Mouse (Mus musculus) right cerebral cortex, postnatal 4 days (tissue): ENCODE measurements around the gene Vasn.

Experiments
- DNase-seq: peaks from one replicate; pipeline ENCODE4 v3.0.0-alpha.2; 2022

Gene Vasn

DNA sequence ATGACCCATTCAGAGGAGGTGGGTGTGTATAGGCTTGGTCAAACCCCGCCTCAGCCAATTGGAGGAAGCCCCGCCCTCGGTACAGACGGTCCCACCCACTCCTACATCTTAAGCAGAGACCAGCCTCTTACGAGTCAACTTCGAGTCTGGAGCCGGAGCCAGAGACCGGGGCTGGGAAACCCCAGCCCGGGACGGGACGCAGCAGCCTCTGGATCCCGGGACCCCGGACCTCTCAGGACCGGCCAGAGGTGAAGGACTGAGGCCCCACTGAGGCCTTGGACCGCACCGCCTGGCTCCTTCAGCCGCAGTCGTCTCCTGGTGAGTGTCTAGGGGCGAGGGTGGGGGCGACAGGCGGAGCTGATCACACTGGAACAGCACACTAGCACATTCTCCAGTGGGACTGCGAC is at the start of gene Vasn, which contains the start of gene Dnaja3:
Gene Vasn (plus strand): TSS at position 111 of the 407 bp plus-strand sequence.
Gene Dnaja3 (plus strand): TSS at position 159 of the 407 bp plus-strand sequence.
- DNase-seq, result peak; percentile 53

DNA sequence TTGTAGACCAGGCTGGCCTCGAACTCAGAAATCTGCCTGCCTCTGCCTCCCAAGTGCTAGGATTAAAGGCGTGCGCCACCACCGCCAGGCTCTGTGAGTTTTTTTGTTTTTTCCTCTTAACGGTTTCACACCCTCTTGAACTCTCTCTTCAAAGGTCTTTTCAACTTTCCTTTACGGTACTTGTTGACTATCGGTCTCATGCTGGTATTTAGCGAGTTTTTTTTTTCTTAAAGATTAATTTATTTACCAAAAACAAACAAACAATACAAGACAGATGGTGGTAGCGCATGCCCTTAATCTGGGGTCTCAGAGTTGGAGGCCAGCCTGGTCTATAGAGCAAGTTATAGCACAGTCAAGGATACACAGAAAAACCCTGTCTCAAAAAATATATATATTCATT is 49.5 kb upstream of the Vasn start:
- DNase-seq, result no peak

DNA sequence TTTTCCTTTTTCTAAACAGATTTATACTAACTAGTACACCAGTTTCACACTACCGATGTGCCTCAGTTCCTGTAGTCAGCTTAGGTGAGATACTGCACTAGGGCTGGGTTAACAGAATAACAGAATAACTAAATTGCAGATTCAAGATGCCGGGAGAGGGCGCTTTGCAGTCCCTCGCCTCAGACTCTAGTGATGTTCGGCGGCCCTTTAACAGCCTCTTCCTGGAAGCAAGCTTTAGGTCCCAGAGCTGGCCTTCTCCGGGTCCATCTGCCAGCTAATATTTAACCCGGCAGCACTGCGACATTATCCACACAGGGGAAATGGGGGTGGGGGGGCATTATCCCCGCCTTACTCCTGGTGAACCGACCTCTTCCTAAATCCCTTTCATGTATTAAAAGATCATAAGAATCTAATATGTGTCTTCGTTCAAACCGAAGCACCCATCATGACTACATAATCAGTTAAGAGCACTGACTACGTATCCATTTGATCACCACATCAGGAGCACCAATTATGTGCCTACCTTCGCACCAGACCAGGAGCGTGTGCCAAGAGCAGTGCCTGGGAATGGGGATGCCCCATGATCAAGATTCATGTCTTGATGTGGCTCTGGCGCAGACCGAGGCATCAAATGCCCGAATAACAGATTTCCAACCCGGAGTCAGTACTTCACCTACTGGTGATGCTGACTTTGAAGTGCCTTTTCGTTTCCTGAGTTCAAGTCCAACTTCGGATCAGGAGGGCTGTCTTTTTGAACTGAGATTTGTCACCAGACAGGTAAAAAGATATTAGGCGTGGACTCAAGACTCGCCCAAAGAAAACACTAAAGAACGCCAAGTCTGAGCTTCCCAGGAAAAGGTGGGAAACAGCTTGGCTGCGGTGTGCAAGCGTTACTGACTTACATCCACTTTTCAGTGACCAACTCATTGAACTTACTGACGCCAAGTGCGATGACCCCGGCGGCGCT is 46.5 kb upstream of the Vasn start:
- peak; percentile 61 for DNase-seq

DNA sequence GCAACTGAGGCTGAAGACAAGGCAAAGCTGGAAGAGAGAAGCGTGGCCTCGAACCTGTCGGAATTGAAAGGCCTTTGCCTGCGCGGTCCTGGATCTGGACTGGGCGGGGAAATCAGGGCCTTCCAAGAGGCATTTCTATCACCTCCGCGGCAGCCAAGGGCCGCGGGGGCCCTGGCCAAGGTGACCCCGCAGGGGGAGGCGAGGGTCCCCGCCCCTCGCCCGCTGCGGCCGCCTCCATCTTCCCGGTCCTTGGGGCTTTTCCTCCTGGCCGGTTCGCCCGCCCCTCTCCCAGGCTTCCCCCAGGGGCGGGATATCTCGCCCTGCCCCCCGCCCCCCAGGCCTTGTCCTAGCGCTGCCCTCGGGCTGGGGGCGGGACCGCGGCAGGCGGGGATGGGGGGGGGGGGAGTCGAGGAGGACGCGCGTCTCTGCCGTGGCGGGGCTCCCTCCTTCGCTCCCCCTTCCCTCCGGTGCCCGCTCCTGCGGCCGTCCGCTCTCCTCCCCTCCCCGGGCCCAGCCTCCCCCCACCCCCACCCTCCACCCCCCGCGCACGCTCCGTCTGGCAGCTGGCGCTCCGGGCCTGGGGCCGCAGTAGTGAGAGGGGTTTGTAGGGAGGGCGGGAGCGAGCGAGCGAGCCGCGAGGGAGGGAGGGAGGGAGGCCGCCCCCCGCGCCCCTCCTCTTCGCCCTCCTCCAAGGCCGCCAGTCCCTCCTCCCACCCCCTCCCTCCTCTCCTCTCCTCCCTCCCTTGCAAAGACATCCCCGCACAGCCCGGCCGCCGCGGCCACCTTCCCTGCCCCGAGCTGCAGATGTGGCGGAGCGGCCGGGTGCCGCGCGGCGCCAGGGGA is 45.5 kb upstream of the Vasn start, which contains the start of gene Glis2:
Gene Glis2 (plus strand): TSS at position 743 of the 843 bp plus-strand sequence.
- DNase-seq, result peak; percentile 74

DNA sequence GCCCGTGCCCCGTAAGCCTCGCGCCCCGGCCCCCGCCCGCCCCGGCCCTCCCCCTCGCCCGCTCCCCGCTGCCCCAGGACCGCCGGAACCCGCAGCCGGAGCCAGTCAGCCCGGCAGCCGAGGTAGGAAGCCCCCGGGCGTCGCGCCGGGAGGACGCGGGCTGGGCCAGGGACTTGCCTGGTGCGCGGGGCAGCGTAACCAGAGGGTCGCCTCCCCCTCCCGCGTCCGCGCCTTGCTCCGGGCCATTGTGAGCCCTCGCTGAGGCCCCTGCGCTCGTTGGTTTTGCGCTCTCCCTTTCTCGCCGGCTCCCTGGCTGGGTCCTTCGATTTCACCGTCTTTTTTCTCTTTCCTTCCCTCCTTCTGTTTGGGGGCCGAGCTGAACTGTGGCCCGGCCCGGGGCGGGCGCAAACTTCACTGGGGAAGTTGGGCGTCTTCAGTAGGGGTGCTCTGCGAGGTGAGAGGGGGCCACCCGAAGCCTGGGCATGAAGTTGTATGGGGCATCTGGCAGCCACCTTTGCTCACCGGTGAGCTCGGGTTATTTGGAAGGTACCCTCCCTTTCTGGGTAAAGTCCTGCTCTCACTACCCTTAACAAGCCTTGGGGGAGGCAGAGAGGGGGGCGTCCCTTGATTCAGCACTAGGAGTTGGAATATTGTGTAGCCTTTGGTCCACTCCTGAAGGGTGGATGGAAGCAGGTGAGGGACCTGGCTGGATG is 44.8 kb upstream of the Vasn start:
- peak; percentile 51 for DNase-seq

DNA sequence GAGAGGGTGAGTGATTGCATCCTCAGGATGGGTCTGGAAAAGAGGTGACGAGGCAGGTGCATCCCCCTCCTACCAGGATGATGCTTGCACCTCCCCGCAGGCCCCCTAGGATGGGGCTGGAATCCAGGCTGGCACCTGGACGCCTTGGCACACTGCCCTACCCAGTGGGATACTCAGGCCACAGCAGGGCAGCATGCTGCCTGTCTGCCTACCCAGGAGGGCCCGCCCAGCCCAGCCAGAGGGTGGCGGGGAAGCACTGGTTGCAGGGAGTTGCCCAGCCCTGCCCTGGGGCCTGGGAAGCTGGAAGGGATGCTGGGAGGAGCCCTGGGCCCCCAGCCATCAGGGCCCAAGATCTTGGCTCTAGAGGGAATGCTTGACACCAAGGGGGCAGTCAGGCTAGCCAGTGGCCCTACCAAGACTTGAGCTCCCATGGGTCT is 44.2 kb upstream of the Vasn start:
- DNase-seq, result peak; percentile 58

DNA sequence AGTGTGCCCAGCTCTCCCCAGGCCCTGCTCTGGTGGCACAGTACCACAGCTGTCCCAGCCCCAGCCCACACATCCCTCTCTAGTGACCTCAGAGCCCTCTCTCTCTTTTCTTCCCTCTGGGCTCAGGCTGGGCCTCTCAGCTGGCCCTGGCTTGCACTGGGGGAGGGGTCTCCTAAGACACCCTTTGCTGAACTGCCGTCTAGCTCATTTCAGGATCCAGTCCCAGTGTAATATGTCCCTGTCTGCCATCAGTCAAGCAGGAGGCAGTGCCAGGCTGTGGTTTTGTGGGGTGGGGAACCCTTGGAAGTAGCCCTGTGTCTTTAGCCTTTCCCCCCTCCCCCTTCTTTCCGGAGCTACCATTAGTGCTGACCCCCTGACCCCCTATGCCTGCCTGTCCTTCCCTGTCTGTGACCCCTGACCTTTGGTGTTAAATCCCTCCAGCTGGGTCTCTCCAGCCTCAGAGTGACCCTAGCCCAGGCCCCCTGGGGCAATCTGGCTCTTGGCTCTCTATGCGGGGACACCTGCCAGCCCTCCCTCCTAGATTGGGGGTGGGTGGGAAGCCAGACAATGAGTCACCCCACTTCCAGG is 43.5 kb upstream of the Vasn start:
- no peak for DNase-seq

DNA sequence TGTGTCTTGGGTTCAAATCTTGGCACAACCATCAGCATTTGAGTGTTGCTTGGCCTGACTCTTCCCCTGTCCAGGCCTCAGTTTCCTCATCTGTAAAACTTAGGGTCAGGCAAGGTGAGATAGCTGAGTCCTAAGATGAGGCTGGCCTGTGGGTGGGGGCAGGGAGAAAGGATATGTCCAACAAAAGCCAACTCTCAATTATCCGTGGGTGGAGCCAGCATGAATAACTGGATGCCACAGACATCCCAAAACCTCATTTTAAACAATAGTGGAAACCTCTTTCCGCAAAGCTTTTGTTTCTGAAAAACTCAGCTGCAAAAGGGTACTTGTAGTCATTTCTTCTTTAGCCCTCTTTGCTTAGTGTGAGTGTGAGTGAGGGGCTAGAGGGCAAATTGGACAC is 42.9 kb upstream of the Vasn start:
- no peak for DNase-seq

DNA sequence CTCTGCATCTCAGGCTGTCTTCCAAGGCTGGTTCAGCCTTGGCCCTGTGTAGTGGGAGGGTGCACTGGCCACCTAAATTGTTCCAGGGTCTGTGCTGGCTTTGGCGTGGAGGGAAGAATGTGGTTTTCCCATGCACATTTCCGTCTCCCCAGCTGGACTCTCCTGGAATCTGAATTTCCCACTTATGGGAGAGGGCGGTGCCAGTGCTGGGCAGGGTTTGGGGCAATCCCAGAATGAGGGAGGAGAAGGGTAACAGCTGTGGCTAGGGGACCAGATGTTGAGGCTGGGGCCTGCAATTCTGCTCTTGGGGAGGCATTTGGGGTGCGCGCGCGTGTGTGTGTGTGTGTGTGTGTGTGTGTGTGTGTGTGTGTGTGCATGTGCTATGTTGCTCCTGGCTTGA is 42.4 kb upstream of the Vasn start:
- DNase-seq, result no peak

DNA sequence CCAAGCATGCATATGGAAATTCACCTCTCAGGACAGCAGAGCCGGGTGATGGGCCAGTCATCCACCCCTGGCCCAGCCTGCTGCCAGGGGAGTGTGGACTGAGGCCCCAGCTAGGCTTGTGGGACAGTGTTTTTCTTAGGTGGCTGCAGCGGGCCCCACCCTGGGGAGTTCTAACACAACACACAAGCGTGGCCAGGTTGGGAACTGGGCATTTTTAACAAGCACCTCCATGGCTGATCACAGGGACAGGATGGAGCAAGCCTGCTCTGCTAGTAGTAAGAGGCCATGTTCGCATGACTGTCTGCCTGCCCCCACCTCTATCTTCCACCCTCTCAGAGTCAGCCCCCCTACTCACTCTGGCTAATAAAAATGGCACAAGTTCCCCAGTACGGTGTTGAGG is 41.7 kb upstream of the Vasn start:
- no peak for DNase-seq

DNA sequence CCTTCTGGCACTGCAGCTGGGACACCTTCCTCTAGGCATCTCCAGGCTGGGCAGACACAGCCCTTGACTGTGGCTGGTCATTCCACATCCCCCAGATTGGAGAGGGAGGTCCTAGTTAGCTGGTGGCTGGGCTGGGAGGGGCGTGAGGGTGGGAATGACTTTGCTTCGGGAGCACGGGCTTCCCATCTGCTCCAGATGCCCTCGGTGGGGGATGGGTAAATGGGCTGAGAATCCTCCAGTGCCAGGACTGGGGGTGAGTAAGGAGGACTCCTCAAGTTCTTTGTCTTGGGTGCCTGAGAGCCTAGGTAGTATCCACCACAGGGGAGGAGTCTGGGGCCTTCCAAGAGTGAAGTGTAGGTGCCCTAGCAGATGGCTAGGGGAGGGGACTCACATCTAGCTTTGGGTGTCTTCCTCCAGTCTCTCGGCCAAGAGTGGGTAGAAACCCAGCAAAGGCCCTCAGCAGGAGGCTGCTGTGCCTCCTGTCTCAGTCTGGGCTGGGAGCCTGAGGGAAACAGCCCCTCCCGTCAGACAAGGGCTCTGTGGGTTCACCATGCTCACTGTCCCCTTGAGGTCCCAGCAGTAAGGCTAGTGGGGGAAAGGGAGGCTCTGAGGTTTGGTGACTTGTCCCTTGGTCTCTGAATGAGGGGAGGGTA is 40.7 kb upstream of the Vasn start:
- no peak for DNase-seq

DNA sequence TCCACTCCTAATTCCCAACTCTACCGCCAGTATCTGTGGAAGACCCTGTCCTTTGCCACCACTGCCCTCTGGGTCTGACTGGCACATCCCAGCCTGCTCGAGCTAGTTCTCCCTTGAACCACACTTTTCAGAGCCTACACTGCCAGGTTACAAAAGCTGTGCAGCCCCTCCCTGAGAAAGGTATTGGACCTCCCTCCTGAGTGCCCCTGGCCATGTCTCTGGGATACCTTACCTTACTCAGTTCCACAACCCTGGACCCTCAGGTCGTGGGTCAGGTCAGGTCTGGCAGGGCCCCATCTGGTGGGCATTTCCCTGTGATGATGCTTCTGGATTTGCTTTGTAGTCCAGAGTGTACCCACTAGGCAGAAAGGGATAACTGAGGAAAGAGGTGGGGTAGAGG is 40.1 kb upstream of the Vasn start:
- no peak for DNase-seq

DNA sequence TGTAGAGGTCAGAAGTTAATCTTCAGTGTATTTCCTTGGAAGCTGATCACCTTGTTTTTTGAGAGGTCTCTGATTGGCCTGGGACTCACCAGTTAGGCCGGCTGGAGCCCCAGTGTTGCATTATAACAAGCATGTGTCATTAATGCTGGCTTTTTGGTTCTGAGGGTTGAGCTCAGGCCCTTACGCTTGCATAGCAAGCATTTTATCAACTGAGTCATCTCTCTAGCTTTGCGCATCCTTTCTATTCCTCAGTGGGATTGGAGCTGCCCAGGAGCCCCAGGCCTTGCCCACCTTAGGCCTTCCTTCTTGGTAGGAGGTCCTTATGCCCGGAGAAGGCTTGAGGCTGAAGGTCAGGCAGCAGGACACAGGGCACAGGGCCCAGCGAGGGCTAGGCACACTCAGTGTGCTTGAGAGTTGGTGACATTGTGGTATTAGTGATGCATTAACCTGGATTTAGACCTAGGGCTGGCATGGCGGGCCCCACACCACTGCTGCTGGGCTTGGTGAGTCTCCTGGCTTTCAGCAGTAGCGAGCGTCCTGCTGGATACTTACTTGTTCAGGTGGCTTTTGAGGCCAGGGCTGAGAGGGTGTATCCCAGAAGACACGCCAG is 38.9 kb upstream of the Vasn start:
- no peak for DNase-seq

DNA sequence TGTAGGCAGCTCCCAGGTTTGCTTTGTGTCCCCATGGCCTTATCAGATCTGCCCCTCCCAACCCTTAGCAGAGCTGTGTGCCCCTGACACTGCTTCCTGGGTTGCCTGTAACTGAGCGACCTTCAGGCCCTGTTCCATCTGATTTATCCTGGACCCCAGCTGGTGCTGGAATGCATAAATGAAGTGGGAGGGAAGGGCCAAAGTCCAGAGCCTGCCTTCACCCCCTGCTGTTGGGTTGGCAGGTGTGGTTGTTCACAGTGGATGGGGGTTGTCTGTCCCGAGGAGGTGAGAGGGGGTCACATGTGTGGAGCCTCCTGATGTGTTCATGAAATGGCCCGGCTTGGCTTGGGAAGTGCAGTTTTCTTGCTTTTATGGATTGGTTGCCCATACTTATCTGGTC is 37.6 kb upstream of the Vasn start:
- no peak for DNase-seq

DNA sequence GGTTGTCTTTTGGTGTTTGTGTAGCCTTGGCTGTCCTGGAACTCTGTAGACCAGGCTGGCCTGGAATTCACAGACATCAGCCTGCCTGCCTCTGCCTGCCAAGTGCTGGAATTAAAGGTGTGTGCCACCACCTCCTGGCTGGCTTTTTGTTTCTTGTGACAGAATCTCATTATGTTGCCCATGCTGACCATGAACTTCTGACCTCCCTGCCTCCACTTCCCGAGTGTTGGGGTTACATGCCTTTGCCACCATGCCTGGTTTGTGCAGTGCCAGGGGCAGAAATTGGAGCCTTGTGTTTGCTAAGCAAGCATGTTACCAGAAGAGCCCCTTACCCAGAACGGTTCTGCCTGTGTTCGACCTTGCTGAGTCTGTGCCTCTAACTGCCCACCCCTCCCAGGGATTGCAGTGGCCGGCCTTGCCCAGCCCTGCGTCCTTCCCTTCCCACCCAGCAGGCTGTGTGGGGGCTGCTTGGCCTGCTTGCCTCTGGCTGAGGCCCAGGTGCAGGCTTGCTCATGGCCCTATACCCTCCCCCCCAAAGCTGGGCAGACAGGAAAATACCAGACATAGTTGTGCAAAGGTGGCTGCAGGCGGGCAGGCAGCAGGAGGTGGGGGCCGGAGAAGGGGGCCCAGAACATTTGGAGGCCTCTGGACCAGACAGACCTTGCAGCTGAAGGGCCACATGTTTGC is 36.8 kb upstream of the Vasn start:
- DNase-seq, result no peak

DNA sequence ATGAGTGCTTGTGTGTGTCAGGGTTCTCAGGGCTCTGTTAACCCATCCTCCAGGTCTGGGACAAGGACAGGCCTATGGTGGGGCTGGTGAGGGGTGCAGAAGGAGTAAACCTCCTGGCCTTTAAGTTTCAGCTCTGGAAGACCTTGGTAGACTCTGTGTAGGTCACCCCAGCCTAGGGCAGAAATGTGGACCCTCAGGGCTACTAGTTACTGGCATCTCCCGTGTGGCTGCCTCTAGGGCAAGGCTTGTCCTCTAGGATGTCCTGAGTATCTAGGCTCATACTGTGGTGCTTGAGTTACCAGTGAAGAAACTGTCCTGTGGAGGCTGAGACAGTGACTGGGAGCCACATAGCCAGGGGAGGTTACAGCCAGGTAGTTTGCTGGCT is 36.3 kb upstream of the Vasn start:
- DNase-seq, result no peak

DNA sequence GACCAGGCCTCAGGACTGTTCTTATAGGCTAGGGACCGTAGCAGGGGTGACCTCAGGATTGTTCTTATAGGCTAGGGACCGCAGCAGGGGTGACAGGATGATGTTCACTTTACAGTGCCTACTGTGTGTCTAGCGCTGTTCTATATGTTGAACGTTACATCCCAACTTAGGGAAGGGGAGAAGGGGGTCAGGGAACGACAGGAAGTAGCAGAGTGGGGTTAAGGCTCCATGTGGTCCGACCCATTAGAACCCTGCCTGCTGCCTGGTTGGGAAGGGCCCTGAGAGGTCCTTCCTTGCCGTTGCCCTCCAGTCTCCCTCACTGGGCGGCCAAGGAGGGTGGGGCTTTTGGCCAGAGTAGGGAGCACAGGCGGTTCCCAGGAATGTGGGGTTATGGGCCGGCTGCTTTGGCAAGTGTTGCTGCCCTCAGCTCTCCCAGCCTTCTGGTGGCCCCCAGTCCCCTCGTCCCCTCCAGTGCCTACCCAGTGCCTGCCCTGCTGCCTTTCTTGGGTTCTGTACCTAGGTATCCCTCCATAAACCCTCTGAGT is 35.4 kb upstream of the Vasn start:
- DNase-seq, result no peak

DNA sequence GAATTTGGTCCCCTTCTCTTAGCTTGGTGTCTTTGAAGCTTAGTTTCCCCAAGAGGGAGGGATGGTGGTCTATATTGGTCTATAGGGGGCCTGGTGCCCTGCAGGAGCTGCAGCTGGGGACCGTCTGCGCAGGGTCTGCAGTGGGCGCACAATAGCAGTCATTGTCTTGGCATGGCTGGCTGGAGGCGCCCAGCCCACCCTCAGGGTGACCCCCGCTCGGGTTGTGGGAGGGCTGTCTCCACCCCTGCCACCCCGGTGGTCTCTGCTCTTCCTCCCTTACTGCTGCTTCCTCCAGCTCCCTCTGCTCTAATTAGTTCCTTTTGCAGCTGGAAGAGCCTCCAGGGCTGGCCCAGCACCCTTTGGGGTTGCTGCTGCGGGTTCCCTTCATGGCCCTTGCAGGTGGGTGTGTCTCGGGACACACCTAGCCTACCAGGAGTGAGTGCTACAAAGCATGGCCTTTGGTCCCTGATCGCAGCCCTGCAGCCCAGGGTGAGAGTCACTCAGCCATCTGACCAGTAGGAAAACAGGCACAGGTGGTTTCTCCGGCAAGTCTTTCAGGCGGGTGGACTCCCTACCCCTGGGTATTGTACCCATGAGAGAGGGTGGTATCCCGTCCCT is 34.1 kb upstream of the Vasn start:
- no peak for DNase-seq

DNA sequence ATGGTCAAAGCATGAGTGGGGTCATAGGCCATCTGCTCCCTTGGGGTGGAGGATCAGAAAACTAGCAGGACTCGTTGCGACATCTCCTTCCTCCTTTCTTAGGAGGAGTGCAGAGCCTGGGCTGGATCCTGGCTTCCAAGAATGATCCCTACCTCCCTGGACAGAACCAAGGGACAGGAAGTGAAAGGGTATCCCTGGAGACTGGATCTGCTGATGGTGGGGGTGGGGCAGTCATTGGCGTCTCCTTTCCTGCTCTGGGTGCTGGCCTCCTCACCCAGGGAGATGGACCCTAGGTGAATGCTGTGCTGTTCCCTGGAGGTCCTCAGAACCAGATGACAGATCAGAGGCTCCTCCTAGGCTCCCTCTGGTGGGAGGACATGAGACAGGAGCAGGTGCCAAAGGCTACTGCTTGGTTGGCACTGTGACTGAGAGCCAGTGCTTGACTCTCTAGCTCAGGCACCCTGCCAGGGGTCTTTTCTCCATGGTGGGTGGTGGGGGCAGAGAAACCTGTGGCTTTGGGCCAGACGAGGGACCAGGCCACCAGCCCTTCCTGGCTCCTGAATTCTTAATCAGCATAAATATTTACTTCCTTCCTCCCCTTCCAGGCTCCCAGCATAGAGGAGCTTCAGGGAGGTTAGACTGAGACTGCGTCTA is 33.2 kb upstream of the Vasn start:
- DNase-seq, result peak; percentile 65
